ENCODE assay signal across 16 mouse cellular contexts in the genomic region with DNA sequence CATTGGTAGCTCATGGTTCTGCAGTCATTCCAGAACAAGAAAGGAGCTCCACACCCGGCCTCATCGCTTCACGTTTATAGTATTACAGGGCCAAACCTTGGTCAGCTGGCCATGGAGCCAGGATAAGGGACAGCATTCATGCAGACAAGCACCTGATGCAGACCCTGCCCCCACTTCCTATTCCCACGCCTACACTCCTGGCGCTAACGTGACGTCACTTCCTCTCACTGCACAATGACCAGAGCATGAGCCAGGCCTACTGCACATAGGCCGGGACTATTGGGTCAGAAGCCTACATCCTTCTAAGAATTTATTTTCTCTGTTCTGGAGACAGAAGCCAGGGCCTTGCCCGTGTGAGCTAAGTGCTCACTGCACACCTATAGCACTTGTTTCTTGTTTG.
DNase-seq lines count a peak whose midpoint lies in the region; ATAC-seq and TF ChIP-seq lines count a peak whose summit lies in the region.
"Had no signal": no experiment of that assay in that cellular context is flagged by ENCODE, and none has a peak within 500 bp of the region (broad histone marks: within the 10 kb centered on the region; RNA-seq: fewer than 3 reads in every experiment).

No protein-coding gene starts in this region.

- no peaks in the 10 kb centered on the region for H3K27me3 ChIP-seq in lung, embryonic 15.5 days
- H3K27me3 ChIP-seq: embryonic facial prominence, embryonic 12.5 days; midbrain, embryonic 13.5 days had no signal

- H3K4me3 ChIP-seq in lung, embryonic 15.5 days: no peak overlapping the region
- no peak overlapping the region for H3K4me3 ChIP-seq in left cerebral cortex, adult 2 months
- H3K4me3 ChIP-seq: embryonic facial prominence, embryonic 12.5 days; midbrain, embryonic 13.5 days had no signal

- no peaks in the 10 kb centered on the region for H3K36me3 ChIP-seq in lung, embryonic 15.5 days
- H3K36me3 ChIP-seq: embryonic facial prominence, embryonic 12.5 days; G1E; midbrain, embryonic 13.5 days had no signal

- intact Hi-C loops in heart, postnatal 14 days (cut with DNase I): loop anchor here (5.0 kb wide), 2 partner anchors 42 to 82 kb away; no protein-coding TSS in a partner anchor
- intact Hi-C loops in left cerebral cortex, adult 2 months (cut with DNase I): loop anchor here (2.0 to 5.0 kb wide), 2 partner anchors 46 to 82 kb away; no protein-coding TSS in a partner anchor

- ATAC-seq in lung, embryonic 15.5 days (ENCODE audit: borderline replicate concordance, extremely low read depth, low FRiP score, low TSS enrichment): peak; percentile 54; the same call in 1 of the 2 replicates
- peak; percentile 68 for ATAC-seq in neutrophil, adult 5-6 weeks (ENCODE audit: extremely low read depth, insufficient number of reproducible peaks, low FRiP score, poor library complexity, severe bottlenecking)
- ATAC-seq: activated CD4-positive, CD25-positive, alpha-beta regulatory T cell, adult 4 months; midbrain, embryonic 13.5 days had no signal

- H3K9me3 ChIP-seq in lung, embryonic 15.5 days: no peaks in the 10 kb centered on the region
- H3K9me3 ChIP-seq: embryonic facial prominence, embryonic 12.5 days; G1E; midbrain, embryonic 13.5 days had no signal

- TF ChIP-seq CTCF in left cerebral cortex, adult 2 months (IDR thresholded peaks at IDR 0.05): no peak

- no peaks in the 10 kb centered on the region for H3K4me1 ChIP-seq in lung, embryonic 15.5 days
- H3K4me1 ChIP-seq: midbrain, embryonic 13.5 days had no signal

- no peak overlapping the region for H3K9ac ChIP-seq in lung, embryonic 15.5 days
- H3K9ac ChIP-seq: embryonic facial prominence, embryonic 12.5 days; liver, embryonic 14.5 days; midbrain, embryonic 13.5 days had no signal

- no peak overlapping the region for H3K27ac ChIP-seq in lung, embryonic 15.5 days
- H3K27ac ChIP-seq in left cerebral cortex, adult 2 months: no peak overlapping the region
- H3K27ac ChIP-seq: embryonic facial prominence, embryonic 12.5 days; liver, embryonic 14.5 days; midbrain, embryonic 13.5 days had no signal

- peak; percentile 17 for DNase-seq in adrenal gland, postnatal 14 days
- DNase-seq in adrenal gland, postnatal 10 days: no peak
- no peak for DNase-seq in lung, postnatal 25 days (ENCODE audit: low spot score)
- DNase-seq in heart, postnatal 14 days: peak; percentile 29 to 41
- DNase-seq in left cerebral cortex, adult 2 months (ENCODE audit: extremely low spot score in 1 of 2, low spot score in 2 of 2): no peak
- DNase-seq in testis, postnatal 14 days (ENCODE audit: low spot score): no peak
- DNase-seq: cerebellum, adult 11 months; cerebellum, postnatal 36 days; thymus, postnatal 36 days had no signal

- H3K4me2 ChIP-seq in lung, embryonic 15.5 days: no peak overlapping the region
- H3K4me2 ChIP-seq: embryonic facial prominence, embryonic 12.5 days; midbrain, embryonic 13.5 days had no signal

- WGBS in lung, embryonic 15.5 days: 76% methylated on average over 9 of the region's 9 CpGs

Comparison
In these comparisons a context has a peak if more than half of its experiments do, and no peak if none do; other contexts are left out.
1. DNase-seq: peak in adrenal gland, postnatal 14 days (single experiment) and heart, postnatal 14 days (2 of 2); none in adrenal gland, postnatal 10 days (single experiment), lung, postnatal 25 days (single experiment), left cerebral cortex, adult 2 months (0 of 2) and testis, postnatal 14 days (single experiment).